Mouse (Mus musculus): Measurements from ENCODE around the gene Trib2.
A peak's percentile ranks its signal among the peaks of the same experiment; 100 is the strongest.

Trib2 gene

DNA sequence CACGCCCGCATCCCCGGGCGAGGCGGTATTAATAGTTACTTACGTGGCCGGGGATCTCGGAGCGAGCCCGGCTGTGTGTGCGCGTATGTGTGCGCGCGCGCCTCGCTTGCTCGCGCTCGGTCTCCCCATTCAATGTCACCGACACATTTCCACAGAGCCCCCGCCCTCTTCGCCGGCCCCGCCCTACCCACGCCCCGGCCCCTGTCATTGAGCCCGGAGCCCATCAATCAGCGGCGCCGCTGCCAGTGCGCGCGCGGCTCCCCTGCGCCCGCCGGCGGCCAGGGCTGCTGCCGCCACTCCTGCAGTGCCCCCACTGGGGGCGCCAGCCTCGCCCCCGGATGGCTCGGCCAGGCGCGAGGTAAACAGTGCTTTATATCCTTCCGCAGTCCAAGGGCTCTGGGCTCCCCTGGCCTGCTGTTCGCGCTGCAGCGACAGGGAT lies at the start of gene Trib2:
Trib2 (minus strand) TSS at position 183 of the 439 bp plus-strand sequence.
- DNase-seq, result peak; percentile 54

DNA sequence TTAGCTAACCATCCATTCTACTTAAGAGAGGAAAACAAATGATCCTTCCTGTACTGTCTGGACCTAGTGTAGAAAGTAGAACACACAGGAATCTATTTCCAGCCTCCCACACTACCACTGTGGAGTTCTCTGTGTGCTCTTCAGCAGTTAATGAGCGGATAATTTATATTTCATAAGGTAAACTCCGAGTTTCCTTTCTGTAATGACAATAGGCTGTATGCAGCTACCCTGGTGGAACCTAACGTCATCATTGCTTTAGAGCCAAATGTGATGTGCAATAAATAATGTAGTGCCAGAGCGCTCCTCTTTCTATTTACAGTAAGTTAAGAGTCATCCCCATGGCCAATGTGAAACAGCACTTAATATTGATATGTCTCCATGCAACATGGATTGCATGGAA lies 41.3 kb upstream of the Trib2 start:
- DNase-seq, result no peak

GRCm38 (mm10) chr12:15855891-15856290 lies 39.2 kb upstream of the Trib2 start:
- DNase-seq, result no peak

DNA sequence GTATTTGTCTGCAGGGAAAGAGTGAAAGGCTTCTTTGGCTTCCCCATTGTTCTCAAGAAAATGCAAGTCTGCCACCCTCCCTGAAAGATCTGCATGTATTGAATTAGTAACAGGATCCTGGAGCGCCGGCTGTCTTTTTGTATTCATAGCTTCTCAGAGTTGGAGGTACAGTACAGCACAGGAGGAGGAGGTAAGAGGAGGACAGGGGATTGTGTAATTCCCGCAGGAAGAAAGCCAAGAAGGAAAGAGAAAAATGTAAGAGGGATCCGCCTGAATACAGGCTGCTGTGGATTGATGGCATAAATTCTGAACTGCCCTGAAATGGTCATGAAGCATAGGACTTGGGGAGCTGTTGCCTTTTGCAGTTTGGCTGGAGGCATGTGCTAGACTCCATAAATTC lies 36.1 kb upstream of the Trib2 start:
- no peak for DNase-seq

DNA sequence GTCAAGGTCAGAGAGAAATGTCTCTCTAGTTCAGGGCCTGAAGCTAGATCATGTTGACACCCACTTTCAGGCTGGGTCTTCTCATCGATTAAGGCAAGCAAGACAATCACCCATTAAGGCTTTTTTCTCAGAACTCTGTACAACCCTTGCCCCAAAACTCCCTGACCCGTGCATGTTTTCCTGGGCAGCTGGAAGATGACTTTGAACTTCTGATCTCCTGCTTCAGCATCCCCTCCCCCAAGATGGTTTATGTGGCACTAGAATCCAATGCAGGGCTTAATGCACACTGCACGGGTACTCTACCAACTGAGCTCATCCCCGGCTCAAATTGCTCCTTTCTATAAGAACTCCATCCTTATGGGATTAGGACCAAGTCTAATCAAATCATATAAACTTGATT lies 35.3 kb upstream of the Trib2 start:
- DNase-seq, result no peak

DNA sequence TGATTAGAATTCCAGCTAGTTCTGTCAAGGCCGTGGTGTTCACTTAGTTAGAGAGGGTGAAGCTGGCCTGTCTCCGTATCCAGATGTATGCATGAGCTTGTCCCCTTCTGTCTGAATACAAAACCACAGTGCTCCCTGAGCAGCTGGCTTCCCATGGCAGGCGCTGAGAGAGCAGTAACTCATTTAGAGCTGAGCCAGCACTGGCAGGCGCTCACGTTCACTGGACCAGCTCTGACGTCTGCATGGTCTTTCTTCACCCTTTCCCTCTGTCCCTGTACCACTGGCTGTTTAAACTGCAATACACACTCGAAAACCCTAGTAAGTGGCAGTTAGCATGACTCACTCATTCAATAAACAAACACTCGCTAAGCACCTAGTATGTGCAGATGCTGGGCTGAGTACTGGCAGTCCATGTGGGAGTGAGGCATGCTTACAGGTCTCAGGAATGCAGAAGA lies 33.7 kb upstream of the Trib2 start:
- DNase-seq, result peak in 1 of 2 experiments; percentile 19

DNA sequence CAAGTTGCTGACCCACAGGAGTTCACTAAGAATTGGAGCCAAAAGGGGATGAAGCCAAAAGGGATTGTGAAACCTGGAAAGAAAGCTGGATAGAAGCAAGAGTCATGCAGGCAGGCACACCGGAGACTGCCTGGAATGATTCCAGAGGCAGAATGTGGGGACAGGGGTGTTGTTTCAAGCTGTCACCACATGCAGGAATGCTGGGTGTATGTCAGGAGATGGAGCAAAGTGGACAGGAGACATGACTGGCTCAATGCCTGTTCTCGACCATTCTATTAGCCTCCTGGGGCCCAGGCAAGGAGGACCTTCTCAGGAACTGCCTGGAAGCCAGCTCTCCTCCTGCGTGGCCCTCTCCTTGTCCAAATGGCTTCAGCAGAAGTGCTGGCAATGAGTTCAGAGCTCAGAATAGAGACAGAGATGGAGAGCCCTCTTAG lies 33.2 kb upstream of the Trib2 start:
- DNase-seq, result peak; percentile 71 to 78

- no peak for DNase-seq
These were observed 31.7 kb upstream of the Trib2 start for GRCm38 (mm10) chr12:15848391-15848790.

DNA sequence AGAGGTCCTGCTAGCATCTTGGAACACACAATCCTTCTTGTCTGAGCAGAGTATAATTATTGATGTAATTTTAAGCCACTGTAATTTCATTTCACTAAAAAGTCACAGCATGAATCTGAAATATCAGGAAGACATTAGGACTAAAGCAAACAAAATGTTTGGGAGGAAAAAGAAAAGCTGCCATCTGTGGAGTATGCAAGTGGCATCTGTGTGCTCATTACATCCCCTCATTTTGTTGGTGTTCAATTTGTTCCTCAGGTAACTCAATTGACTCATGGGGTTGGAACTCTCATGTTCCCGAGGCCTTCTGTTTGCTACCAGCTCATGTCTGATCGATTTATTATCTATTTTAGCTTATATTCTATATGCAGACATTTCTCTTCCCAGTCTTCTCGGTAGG lies 28.0 kb upstream of the Trib2 start:
- DNase-seq, result no peak

GRCm38 (mm10) chr12:15840864-15841557 lies 24.3 kb upstream of the Trib2 start:
- no peak for DNase-seq

GRCm38 (mm10) chr12:15838201-15838600 lies 21.5 kb upstream of the Trib2 start:
- no peak for DNase-seq

DNA sequence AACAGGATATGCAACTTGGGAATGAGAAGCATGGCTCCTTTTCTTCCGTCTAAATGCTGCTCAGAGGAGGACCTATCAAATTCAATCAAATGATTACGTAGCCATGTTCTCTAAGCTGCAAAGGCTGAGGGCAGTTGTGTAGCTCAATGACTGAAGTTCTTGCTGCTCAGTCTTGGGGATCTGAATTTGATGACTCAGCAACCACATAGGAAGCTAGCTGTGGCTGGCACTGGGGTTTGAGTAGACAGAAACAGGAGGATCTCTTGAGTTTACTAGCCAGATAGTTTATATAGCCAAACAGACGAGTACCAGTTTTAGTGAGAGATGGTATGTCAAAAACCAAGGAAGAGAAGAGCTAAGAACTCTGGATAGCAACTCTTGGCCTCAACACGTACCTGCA lies 20.8 kb upstream of the Trib2 start:
- DNase-seq, result no peak

DNA sequence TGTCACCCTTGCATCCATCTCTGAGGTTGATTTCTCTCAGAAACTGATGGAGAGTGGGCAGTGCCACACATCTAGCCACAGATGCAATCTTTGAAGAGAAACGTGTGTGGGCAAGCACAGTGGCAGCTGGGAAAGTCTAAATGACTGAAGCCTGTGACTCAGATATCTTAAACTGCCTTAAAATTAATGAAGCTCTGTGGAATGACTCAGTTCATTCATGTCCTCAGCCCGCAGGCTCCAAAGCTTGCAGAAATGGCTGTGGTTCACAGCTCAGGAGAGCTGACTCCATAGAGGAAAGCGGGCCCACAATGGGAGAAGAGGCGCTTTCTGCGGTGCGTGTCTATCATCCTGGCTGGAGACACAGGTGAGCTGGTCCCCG lies 15.9 kb upstream of the Trib2 start:
- DNase-seq, result no peak

- no peak for DNase-seq
These were observed 15.4 kb upstream of the Trib2 start for GRCm38 (mm10) chr12:15831941-15832673.

- DNase-seq, result no peak
These were observed 14.0 kb upstream of the Trib2 start for GRCm38 (mm10) chr12:15830750-15831149.

- no peak for DNase-seq
These were observed 12.2 kb upstream of the Trib2 start for GRCm38 (mm10) chr12:15828815-15829398.

- DNase-seq, result no peak
These were observed 4.3 kb upstream of the Trib2 start for GRCm38 (mm10) chr12:15821019-15821418.

DNA sequence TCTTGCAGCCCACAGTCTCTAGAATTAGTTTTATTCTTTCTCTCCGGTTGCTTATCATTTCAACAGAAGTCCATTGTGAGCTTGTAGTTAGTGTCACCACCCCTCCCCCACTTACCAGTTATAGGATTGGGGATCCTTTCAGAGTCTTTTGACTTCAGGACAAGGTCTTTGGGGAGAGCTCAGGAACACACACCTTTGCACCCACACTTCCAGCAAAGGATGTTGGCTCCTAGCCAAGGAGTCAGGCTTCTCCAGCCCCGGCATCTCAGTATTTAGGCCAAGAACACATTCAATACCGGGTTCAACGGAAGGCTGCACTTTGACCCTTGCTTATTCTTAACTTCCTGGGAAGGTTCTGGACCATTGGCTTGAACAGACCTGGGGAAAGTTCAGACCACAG lies 643 bp upstream of the Trib2 start:
- peak in 1 of 2 experiments; percentile 7 for DNase-seq

DNA sequence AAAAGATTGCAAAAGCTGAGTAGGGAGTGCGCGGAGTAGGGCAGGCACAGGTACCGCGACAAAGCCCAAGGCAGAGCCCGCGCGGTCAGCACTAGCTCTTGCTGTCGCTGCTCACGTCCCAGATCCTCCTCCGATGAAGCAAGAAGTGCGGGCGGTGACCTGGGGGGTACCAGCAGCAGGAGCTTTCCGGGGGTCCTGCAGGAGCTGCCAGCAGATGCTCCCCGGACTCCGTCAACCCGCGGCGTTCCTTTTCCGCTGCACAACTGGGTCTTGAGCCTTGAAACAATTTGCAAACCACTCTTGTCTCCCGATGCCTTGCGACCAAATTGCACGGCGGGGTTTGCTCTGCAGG lies 492 bp downstream of the Trib2 start:
- DNase-seq, result peak in 1 of 2 experiments; percentile 16

DNA sequence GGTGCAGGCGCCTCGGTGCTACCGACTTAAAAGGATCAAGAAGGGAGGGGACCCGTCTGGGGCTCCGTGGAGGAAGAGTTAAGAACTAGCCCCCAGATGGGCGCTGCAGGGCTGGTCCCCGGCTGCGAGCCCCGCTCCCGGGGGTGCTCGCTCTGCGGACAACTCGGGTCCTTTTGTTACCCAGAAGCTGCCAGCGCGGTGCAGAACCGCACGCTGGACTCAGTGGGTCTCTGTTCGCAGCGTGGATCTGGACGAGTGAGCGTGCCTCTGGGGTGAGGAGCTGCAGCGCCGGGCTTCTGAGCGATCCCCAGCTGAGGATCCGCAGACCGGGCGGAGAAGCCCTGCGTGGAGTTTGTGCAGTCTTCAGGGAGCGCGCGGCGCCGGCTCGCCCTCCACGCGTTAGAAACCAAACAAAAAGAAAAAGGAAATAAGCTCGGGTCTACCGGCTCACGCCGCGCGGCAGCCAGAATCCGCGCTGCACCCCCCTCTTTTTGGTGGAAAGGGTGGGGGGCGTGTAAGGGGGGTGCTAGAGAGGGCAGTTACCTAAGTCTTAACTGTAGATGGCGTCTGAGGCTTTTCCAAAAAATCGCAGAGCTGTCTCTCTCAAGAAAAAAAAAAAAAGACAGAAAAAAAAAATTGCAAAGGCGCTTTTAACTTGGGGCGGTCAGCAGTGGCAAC lies 1.0 kb downstream of the Trib2 start:
- peak in 1 of 2 experiments; percentile 26 for DNase-seq

GRCm38 (mm10) chr12:15815170-15815575 lies 1.5 kb downstream of the Trib2 start:
- DNase-seq, result peak in 1 of 2 experiments; percentile 13

DNA sequence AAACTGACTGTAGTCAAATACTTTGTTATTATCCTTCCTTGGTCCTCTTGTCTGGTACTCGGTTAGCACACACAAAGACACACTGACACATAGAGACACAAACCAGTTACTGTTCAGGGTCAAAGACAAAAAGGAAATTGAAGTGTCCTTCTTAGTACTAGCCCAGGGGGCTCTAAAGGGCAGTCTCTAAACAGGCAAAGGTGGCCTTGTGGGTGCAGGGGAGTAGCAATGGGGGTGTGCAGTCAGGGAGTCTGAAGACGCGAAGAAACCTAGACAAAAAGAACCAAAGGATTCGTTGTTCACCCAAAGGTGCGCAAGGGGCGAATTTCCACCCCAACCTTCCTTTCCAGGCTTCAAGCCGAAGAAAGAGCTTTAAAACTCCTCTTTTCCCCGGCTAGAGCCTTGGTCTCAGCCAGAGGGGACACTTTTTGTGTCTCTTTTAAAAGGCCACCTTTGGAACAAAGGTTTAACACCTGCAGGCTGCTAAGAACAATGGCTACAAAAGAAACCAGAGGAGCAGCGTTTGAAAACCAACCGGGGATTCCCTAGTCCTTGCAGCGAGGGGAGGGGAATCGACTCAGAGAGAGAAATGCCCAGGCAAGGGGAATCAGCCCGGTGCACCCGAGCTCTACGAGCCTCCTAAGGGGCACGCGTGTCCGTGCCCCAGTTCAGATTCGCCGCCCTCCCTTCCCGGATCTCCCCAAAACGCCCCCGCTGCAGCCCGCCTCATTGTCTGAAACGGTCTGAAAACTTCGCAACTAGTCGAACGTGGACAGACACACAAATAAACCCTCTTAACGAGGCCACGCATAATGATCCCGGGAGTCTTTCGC lies 2.3 kb downstream of the Trib2 start:
- peak in 1 of 2 experiments; percentile 19 for DNase-seq

DNA sequence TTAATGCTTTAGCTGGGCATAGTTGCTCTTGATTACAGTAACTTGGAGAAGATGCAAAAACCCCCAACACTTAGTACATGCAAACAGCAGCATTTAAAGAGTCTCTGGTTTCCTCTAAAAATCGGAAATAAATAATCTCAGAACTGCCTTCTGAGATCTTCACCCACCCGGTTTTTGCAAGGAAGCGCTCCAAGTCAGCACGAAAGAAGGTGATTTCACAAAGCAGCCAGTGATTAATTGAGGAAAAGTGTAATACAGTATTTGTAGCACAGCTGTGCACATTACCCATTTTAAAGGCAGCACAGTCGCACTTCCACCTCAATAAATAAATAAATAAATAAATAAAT lies 2.9 kb downstream of the Trib2 start:
- DNase-seq, result no peak
